Mouse (Mus musculus) hindbrain, embryonic 11.5 days (tissue): ENCODE measurements around the gene Ggct. TPM values are rescaled to one million over a fixed set of nuclear protein-coding genes. Genes with fewer than 3 reads are reported as not detected.

Experiments
- ATAC-seq: fragments of 200-750 bp; cut with Nextera tagmentation; 2 replicates; pipeline ENCODE4 v1.8.0; 2017; ENCODE audit warnings: mild to moderate bottlenecking, moderate TSS enrichment, moderate library complexity; ENCODE audit not compliant: low FRiP score
- DNase-seq: peaks from one replicate; pipeline ENCODE4 v3.0.0-alpha.2; 2015; ENCODE audit warnings: low spot score
- H3K27ac ChIP-seq: fragments of 300-500 bp; sonication (generic); 2 replicates; pipeline ENCODE4 v1.5.1; 2014; ENCODE audit warnings: mild to moderate bottlenecking, low read depth, low read length
- H3K27me3 ChIP-seq: fragments of 300-500 bp; sonication (generic); 2 replicates; pipeline ENCODE4 v1.6.1; 2014; ENCODE audit warnings: mild to moderate bottlenecking, low read length, moderate library complexity, mixed read lengths; ENCODE audit not compliant: control insufficient read depth, insufficient read depth
- H3K36me3 ChIP-seq: fragments of 300-500 bp; sonication (generic); 2 replicates; pipeline ENCODE4 v1.6.1; 2014; ENCODE audit warnings: mild to moderate bottlenecking, low read length, moderate library complexity, mixed read lengths; ENCODE audit not compliant: control insufficient read depth, insufficient read depth
- H3K4me1 ChIP-seq: fragments of 300-500 bp; sonication (generic); replicated peaks from 2 replicates; pipeline ENCODE4 v1.6.1; 2014; ENCODE audit warnings: low read length, mixed read lengths; ENCODE audit not compliant: control insufficient read depth, insufficient read depth
- H3K4me2 ChIP-seq: fragments of 300-500 bp; sonication (generic); replicated peaks from 2 replicates; pipeline ENCODE4 v1.6.1; 2014; ENCODE audit warnings: mild to moderate bottlenecking, low read depth, low read length
- H3K4me3 ChIP-seq: fragments of 300-500 bp; sonication (generic); 2 replicates; pipeline ENCODE4 v1.5.1; 2014; ENCODE audit warnings: low read depth, low read length
- H3K9ac ChIP-seq: fragments of 300-500 bp; sonication (generic); 2 replicates; pipeline ENCODE4 v1.6.1; 2014; ENCODE audit warnings: low read depth, low read length
- H3K9me3 ChIP-seq: fragments of 300-500 bp; sonication (generic); 2 replicates; pipeline ENCODE4 v1.6.1; 2016; ENCODE audit warnings: low read length; ENCODE audit not compliant: control insufficient read depth
- WGBS: fragments of 180-500 bp; shearing (Covaris S2); extraction: QIAGEN DNeasy Blood & Tissue Kit; methylation state at CpG from one replicate; pipeline ENCODE4 v1.1.7; 2014; 5-methylcytosine and 5-hydroxymethylcytosine counted together
- polyA plus RNA-seq: library from polyadenylated mRNA; unstranded; fragments of >200 nt; fragmentation: Nextera tagmentation; extraction: Ambion mirVana; gene quantifications from 2 replicates; pipeline ENCODE4 v1.2.1, GENCODE M21; 2014

The Ggct gene
- polyA plus RNA-seq, 1 experiment from 2014 or later, result 18.9 TPM

DNA sequence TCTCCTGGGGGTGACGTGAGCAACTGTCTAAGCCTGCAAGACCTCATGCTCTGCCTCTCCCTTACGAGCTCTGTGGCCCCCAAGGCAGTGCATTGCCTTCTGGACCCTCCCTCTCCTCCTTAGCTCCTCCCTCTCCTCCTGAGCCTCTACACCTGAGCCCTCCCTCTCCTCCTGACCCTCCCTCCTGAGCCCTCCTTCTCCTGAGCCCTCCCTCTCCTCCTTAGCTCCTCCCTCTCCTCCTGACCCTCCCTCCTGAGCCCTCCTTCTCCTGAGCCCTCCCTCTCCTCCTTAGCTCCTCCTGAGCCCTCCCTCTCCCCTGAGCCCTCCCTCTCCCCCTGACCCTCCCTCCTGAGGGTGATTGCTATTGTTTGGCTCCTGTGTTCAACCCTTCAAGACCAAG lies 25.7 kb upstream of the Ggct start:
- no peak overlapping the region for H3K27ac ChIP-seq
- H3K4me2 ChIP-seq, result no peak overlapping the region
- no peaks in the 10 kb centered on the region; the same call in 1 of the 2 replicates for H3K4me1 ChIP-seq
- no peaks in the 10 kb centered on the region for H3K9me3 ChIP-seq
- H3K9ac ChIP-seq, result no peak overlapping the region
- no peak overlapping the region for H3K4me3 ChIP-seq
- DNase-seq (no peak), ATAC-seq (no peak)
- no peaks in the 10 kb centered on the region for H3K36me3 ChIP-seq
- 71% methylated on average over 2 of the region's 2 CpGs for WGBS
- H3K27me3 ChIP-seq, result no peaks in the 10 kb centered on the region

DNA sequence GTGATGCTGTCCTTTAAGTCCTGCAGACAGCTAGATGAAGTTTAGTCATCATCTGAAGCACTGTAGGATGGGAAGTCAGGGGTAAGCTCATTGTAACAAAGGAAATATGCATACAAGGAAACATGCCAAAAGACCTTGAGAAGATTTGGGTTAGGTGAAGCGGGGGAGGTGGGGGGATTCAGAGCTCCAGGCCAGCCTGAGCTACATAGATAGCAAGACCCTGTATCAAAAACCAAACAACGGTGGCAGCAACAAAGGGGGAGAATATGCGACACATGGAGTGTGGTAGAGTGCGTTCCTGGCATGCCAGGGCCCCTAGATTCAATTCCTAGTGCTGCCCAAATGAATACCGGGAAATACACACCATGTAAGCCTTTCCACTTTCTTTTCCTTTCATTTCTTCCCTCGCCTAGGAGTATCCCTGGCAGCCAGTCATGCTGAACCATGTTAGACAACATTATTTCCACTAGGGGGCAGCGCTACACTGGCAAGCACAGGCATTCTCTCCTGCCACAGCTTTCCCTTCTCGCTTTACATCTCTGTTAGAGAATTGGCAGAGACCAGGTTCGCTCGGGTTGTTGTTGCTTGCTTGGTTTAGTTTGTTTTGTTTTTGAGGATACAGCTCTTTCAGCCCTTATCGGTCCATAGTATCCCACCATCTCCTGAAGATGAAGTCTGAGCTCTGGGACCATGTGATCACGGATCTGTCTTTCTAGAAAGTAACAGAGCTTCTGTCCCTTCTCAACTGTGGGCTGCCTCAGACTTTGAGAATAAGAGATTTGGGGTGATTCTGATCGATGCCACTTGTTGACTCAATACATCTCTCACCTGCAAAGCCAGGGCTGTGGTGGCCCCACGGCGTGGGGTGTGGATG lies 24.2 kb upstream of the Ggct start:
- Histone ChIP-seq H3K9ac (no peak overlapping the region), H3K27ac (no peak overlapping the region), H3K4me1 (no peaks in the 10 kb centered on the region; the same call in 1 of the 2 replicates), H3K4me2 (no peak overlapping the region), H3K9me3 (no peaks in the 10 kb centered on the region), H3K27me3 (no peaks in the 10 kb centered on the region), H3K4me3 (no peak overlapping the region), H3K36me3 (no peaks in the 10 kb centered on the region)
- WGBS, result 29% methylated on average over 15 of the region's 15 CpGs
- DNase-seq (peak; percentile 82), ATAC-seq (peak; percentile 47; the same call in 1 of the 2 replicates)

DNA sequence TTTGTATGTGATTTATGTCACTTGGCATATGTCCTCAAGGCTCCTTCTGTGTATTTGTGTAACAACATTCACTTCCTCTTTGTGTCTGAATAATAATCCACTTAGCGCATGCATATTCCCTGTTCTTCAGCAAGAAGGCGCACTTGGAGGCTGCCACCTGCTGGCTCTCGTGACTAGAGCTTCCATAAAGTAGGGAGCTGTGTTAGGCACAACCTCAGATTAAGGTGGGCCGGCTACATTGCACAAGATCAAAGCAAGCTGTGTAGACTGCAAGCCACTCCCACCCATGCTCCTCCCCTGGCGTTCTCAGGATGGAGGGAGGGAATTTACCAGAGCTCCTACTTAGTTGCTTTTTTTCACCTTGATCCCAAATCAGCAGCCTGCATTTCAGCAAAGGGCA lies 23.5 kb upstream of the Ggct start:
- DNase-seq, result peak; percentile 16
- no peak overlapping the region for H3K27ac ChIP-seq
- no peaks in the 10 kb centered on the region for H3K36me3 ChIP-seq
- 24% methylated on average over 5 of the region's 5 CpGs for WGBS
- H3K4me3 ChIP-seq, result no peak overlapping the region
- no peak overlapping the region for H3K4me2 ChIP-seq
- H3K9ac ChIP-seq, result no peak overlapping the region
- H3K9me3 ChIP-seq, result no peaks in the 10 kb centered on the region
- H3K4me1 ChIP-seq, result no peaks in the 10 kb centered on the region; the same call in 1 of the 2 replicates
- ATAC-seq, result no peak
- no peaks in the 10 kb centered on the region for H3K27me3 ChIP-seq

DNA sequence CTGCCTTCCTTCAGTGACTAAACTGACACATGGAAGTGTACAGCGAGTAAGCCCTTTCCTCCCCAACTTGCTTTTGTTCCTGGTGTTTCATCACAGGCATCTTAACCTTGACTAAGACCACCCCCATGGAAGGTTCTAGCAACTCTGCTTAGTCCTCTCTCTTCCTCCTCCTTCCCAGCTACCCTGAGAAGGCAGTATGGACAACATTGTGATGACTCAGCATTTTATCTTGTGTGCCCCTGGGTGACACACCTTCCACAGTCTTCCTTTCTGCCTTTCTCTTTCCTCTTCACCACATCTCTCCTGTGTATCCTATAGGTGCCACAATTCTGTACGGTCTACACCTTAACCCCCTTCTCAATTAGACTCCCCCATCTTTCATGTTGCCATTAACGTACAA lies 21.4 kb upstream of the Ggct start:
- Histone ChIP-seq H3K27ac (no peak overlapping the region), H3K4me3 (no peak overlapping the region), H3K4me1 (peaks cover 5% of the 10 kb centered on the region), H3K9me3 (no peaks in the 10 kb centered on the region), H3K4me2 (no peak overlapping the region), H3K27me3 (no peaks in the 10 kb centered on the region), H3K9ac (no peak overlapping the region), H3K36me3 (no peaks in the 10 kb centered on the region)
- ATAC-seq (no peak), DNase-seq (no peak)
- 90% methylated on average over 3 of the region's 3 CpGs for WGBS

DNA sequence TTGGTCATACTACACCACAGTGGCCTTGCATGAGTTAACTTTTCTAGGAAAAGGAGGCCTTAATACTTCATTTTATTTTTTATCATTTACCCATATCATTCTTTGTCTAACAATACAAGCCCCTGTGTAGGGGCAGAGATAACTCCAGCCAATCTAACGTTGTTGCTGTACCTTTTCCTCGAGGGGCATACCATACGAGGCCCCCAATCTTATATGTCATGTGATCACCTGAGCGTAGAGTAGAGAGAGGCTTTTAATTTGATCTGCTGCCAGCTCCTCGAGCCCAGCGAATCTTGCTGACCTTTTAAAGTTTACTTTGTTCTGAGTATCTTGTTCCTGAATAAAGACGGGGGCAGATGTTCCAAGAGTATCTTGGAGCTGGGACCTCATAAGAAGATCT lies 19.8 kb upstream of the Ggct start:
- no peak overlapping the region for H3K4me3 ChIP-seq
- no peaks in the 10 kb centered on the region for H3K27me3 ChIP-seq
- ATAC-seq, result no peak
- H3K36me3 ChIP-seq, result no peaks in the 10 kb centered on the region
- DNase-seq, result no peak
- H3K27ac ChIP-seq, result no peak overlapping the region
- H3K9me3 ChIP-seq, result no peaks in the 10 kb centered on the region
- no peak overlapping the region for H3K9ac ChIP-seq
- no peak overlapping the region for H3K4me2 ChIP-seq
- WGBS, result 85% methylated on average over 7 of the region's 7 CpGs
- H3K4me1 ChIP-seq, result peaks cover 5% of the 10 kb centered on the region

DNA sequence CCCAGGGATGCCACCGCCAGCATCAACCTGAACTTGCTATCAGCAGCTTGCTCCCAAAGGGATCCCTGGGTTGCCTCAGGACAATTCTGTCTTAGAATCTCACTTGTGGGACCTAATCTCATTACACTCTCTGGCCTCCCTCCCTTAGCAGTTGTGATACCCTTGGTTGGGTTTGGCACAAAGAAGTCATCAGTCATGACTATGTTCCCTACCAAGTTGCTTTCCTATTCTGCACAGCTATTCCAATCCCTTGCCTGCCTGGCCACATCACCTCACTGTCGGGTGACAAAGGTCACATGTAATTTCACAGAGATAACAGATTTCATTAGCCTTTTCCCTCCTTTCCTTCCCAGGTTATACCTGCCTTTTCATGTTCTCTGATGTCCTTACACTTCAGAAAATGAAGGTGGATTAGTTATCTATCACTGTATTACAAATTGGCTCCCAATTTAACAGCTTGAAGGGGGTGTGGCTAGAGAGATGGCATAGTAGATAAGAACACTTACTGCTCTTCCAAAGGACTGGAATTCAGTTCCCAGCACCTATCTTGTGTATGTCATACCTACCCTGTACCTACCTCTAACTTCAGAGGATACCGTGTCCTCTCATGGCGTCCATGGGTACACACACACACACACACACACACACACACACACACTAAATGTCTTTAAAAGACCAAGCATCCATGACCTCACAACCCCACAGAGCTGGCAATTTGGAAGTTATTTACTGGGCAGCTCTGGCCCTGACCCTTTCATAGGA lies 17.8 kb upstream of the Ggct start:
- peak; percentile 70 for ATAC-seq
- no peak overlapping the region for H3K9ac ChIP-seq
- peaks cover 5% of the 10 kb centered on the region for H3K4me1 ChIP-seq
- 80% methylated on average over 3 of the region's 4 CpGs for WGBS
- no peak overlapping the region; the same call in 1 of the 2 replicates for H3K4me2 ChIP-seq
- no peaks in the 10 kb centered on the region for H3K27me3 ChIP-seq
- H3K4me3 ChIP-seq, result no peak overlapping the region
- H3K27ac ChIP-seq, result peak overlapping the region; percentile 91
- no peaks in the 10 kb centered on the region for H3K36me3 ChIP-seq
- no peaks in the 10 kb centered on the region for H3K9me3 ChIP-seq
- peak; percentile 27 for DNase-seq

DNA sequence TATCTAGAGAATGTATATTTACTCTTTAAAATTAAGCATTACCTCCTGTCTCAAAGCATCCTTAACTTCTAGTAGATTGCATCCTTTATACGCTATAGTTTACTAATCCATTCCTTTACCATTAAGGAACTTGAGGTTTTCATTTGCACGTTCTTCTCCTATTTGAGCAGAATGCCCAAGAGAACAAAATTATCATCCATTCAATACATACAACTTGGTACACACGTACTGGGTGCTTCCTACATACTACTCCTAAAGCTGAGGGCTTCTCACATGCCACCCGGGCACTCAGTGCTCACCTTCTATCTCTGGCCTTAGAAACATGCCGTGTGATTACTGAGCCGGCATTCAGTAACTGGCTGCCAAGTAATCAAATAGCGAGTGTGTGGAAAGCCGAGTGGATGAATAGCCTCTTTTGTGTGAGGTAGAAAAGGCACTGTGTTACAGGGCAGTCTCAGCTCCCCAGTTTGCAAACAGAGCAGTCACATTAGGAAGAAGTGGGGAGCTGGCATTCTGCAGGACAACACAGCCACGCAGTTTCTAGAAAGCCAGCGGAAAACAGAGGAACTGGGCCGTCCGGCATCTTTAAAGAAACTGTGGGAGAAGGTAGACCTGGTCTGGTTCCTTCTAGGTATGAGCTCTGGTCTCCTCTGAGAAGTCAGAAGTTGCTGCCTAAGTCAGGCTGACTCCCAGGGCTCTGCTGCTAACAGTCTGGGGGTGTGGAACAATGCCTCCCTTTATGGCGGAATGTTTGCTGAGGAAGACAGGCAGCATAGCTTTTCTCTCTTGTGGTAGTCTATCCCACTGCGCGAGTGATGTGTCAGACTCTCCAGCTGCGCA lies 16.9 kb upstream of the Ggct start:
- H3K9me3 ChIP-seq, result no peaks in the 10 kb centered on the region
- H3K27me3 ChIP-seq, result no peaks in the 10 kb centered on the region
- peak overlapping the region; percentile 91 for H3K27ac ChIP-seq
- H3K4me2 ChIP-seq, result peak overlapping the region; percentile 37
- WGBS, result 16% methylated on average over 16 of the region's 16 CpGs
- no peak overlapping the region for H3K4me3 ChIP-seq
- ATAC-seq, result peak; percentile 86
- H3K36me3 ChIP-seq, result no peaks in the 10 kb centered on the region
- peak; percentile 62 for DNase-seq
- H3K4me1 ChIP-seq, result peaks cover 5% of the 10 kb centered on the region
- H3K9ac ChIP-seq, result peak overlapping the region; percentile 47; the same call in 1 of the 2 replicates

DNA sequence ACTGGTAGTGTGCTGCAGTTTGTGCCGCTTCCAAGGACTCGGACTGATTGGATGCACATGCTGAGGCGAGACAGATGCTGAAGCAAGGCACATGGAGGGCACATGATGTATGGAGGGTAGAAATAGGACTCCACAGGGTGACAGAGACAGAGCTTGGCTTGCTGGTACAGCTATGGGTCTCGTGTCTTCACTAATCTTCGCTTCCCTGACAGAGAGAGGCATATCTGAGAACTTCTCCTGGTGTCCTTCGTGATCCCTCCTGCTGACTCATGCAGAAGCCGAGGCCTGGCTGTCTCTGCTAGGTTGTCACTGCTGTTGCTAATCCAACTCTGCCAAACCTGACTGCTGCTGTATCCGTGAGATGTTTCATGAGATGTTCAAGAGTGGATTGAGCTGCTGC lies 15.7 kb upstream of the Ggct start:
- Histone ChIP-seq H3K27me3 (no peaks in the 10 kb centered on the region), H3K27ac (no peak overlapping the region), H3K9ac (no peak overlapping the region), H3K4me3 (no peak overlapping the region), H3K9me3 (no peaks in the 10 kb centered on the region), H3K4me1 (peaks cover 5% of the 10 kb centered on the region), H3K36me3 (no peaks in the 10 kb centered on the region), H3K4me2 (no peak overlapping the region)
- WGBS, result 92% methylated on average over 8 of the region's 8 CpGs
- ATAC-seq, result no peak
- no peak for DNase-seq
